Mouse (Mus musculus): Measurements from ENCODE around the gene Bag6.

DNA sequence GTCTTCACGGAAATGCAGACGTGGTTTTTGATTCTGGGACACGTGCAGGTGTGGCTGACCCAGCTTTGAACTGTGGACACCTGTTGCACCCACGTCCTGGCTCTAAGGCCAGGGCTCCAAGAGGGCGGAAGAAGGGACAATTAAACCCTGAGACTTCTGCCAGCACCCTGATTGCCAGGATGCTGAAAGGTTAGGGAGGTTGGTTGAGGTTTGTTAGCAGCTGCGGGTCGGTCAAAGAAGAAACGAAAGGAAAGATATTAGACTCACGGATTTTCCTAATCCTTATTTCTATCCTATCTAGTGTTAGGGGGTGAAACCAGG is 61.3 kb downstream of the Bag6 start:
- TF ChIP-seq CTCF (IDR thresholded peaks at IDR 0.05; ENCODE audit: extremely low read depth, insufficient read depth, low read length) = no peak
- TF ChIP-seq POLR2A (IDR thresholded peaks at IDR 0.05; ENCODE audit: extremely low read depth, insufficient read depth, low read length) = no peak

All from cortical plate, adult 2 months (tissue).